Mouse (Mus musculus): ENCODE measurements around the gene Man1b1. TPM values are rescaled to one million over a fixed set of nuclear protein-coding genes. Genes with fewer than 3 reads are reported as not detected.
A peak's percentile ranks its signal among the peaks of the same experiment; 100 is the strongest.

The Man1b1 gene
- polyA plus RNA-seq, 1 experiment from 2014 or later: 65.8 TPM

GRCm38 (mm10) chr2:25290101-25290815 is 41.9 kb upstream of the Man1b1 start:
- H3K4me2 ChIP-seq (ENCODE audit: low read depth): no peak overlapping the region
- DNase-seq (ENCODE audit: low spot score) (no peak), ATAC-seq (ENCODE audit: insufficient read depth, low FRiP score, low TSS enrichment) (no peak)
- no peak overlapping the region for H3K27ac ChIP-seq (ENCODE audit: low read depth, low read length)
- WGBS: 2% methylated on average over 54 of the region's 54 CpGs
- peaks cover 59% of the 10 kb centered on the region for H3K27me3 ChIP-seq (ENCODE audit: control insufficient read depth, insufficient read depth, low read length)
- H3K36me3 ChIP-seq (ENCODE audit: control insufficient read depth, insufficient read depth, low read length): peaks cover 6% of the 10 kb centered on the region
- no peak overlapping the region for H3K9ac ChIP-seq (ENCODE audit: low read length)
- H3K4me3 ChIP-seq (ENCODE audit: low read depth, low read length): no peak overlapping the region; the same call in 1 of the 2 replicates
- no peaks in the 10 kb centered on the region for H3K9me3 ChIP-seq (ENCODE audit: control insufficient read depth, low read length)
- no peaks in the 10 kb centered on the region for H3K4me1 ChIP-seq (ENCODE audit: control insufficient read depth, insufficient read depth, low read length)

DNA sequence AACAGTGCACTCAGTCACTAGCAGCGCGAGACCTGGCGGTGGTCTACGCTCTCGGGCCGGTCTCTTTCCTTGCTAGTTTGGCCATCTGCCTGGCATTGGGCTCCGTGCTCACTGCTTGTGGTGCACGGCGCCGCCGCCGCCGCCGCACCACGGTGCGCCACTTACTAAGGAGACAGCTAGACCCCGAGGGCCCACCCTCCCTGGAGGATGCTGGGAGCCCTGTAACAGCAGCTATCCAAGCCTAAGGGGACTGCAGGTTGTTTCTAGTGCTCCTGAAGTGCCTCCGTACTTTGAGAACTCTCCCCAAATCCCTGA is 41.4 kb upstream of the Man1b1 start:
- no peaks in the 10 kb centered on the region for H3K4me1 ChIP-seq (ENCODE audit: control insufficient read depth, insufficient read depth, low read length)
- H3K9me3 ChIP-seq (ENCODE audit: control insufficient read depth, low read length): no peaks in the 10 kb centered on the region
- DNase-seq (ENCODE audit: low spot score) (no peak), ATAC-seq (ENCODE audit: insufficient read depth, low FRiP score, low TSS enrichment) (no peak)
- H3K9ac ChIP-seq (ENCODE audit: low read length): no peak overlapping the region
- 0% methylated on average over 18 of the region's 18 CpGs for WGBS
- no peak overlapping the region for H3K4me2 ChIP-seq (ENCODE audit: low read depth)
- peaks cover 63% of the 10 kb centered on the region for H3K27me3 ChIP-seq (ENCODE audit: control insufficient read depth, insufficient read depth, low read length)
- 0 out of 2 replicates have a peak, but pooled peaks cover 1% of the 10 kb centered on the region for H3K36me3 ChIP-seq (ENCODE audit: control insufficient read depth, insufficient read depth, low read length)
- no peak overlapping the region for H3K4me3 ChIP-seq (ENCODE audit: low read depth, low read length)
- no peak overlapping the region for H3K27ac ChIP-seq (ENCODE audit: low read depth, low read length)

DNA sequence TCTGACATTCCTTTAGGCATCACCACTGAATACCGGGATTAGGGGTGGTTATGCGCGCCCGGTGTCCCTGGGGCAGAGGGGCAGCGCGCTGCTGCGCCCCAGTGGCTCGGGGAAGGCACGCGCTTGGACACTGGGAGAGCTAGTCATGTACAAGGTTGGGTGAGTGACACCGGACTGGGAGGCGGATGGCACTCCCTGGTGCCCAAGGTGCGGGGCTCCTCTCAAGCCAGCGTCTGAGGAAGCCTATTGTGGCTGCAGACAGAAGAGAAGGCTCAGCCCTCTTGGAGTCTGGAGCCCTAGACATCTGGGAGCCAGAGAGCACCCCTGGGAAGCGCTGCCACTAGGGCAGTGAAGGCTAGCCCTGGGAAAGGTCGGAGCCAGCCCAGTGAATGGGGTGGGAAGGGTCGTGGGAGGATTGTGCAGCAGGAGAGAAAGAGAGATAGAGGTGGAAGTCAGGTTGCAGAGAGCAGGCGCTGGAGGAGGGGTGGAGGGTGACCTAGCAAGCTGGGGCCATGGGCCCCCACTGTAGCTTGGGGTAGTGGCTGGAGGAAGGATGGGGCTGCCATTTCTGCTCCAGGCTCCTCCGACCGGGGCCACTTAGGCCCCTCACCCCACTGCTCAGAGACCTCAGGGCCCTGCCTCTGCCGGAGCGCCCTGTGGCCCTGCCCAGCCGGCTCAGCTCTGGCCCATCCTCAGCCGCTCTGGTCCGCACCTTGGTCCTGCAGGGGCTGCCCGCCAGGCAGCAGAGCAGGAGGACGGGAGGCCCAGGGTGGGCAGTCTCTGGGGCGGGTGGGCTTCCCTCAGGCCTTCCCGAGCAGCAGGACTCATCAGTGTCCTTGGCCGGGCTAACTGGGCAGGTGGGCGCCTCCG is 40.7 kb upstream of the Man1b1 start:
- no peaks in the 10 kb centered on the region for H3K36me3 ChIP-seq (ENCODE audit: control insufficient read depth, insufficient read depth, low read length)
- no peaks in the 10 kb centered on the region for H3K4me1 ChIP-seq (ENCODE audit: control insufficient read depth, insufficient read depth, low read length)
- WGBS: 6% methylated on average over 31 of the region's 32 CpGs
- H3K9me3 ChIP-seq (ENCODE audit: control insufficient read depth, low read length): no peaks in the 10 kb centered on the region
- H3K9ac ChIP-seq (ENCODE audit: low read length): no peak overlapping the region
- H3K4me3 ChIP-seq (ENCODE audit: low read depth, low read length): peak overlapping the region; percentile 22; the same call in 1 of the 2 replicates
- ATAC-seq (ENCODE audit: insufficient read depth, low FRiP score, low TSS enrichment) (no peak), DNase-seq (ENCODE audit: low spot score) (no peak)
- H3K4me2 ChIP-seq (ENCODE audit: low read depth): no peak overlapping the region
- peaks cover 65% of the 10 kb centered on the region for H3K27me3 ChIP-seq (ENCODE audit: control insufficient read depth, insufficient read depth, low read length)
- H3K27ac ChIP-seq (ENCODE audit: low read depth, low read length): no peak overlapping the region

DNA sequence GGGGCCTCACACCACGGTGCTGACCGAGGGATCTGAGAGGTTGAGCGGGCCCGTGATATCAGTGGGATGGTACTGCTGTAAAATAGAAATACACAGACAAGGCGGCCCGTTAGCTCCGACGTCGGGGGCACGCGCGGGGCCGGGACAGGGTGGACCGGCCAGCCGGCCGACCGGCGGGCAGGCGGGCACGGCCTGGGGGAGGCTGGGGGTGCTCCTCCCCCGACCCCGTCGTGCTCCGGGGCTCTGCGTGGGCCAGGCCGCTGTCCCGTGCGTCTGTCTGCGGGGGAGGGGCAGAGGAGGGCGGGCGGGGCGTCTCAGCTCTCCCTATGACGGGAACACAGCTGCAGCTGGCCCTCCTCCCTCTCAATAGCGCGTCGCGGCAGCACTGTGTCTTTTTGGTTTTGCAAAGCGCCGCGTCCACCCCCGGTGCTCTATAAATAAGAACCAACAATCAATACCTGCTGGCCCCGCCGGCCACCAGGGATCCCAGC is 40.0 kb upstream of the Man1b1 start:
- Histone ChIP-seq H3K4me3 (ENCODE audit: low read depth, low read length) (peak overlapping the region; percentile 22), H3K4me1 (ENCODE audit: control insufficient read depth, insufficient read depth, low read length) (no peaks in the 10 kb centered on the region), H3K27me3 (ENCODE audit: control insufficient read depth, insufficient read depth, low read length) (peaks cover 65% of the 10 kb centered on the region), H3K36me3 (ENCODE audit: control insufficient read depth, insufficient read depth, low read length) (no peaks in the 10 kb centered on the region), H3K9ac (ENCODE audit: low read length) (no peak overlapping the region; the same call in 1 of the 2 replicates), H3K27ac (ENCODE audit: low read depth, low read length) (no peak overlapping the region), H3K9me3 (ENCODE audit: control insufficient read depth, low read length) (no peaks in the 10 kb centered on the region), H3K4me2 (ENCODE audit: low read depth) (peak overlapping the region; percentile 17)
- 5% methylated on average over 38 of the region's 43 CpGs for WGBS
- DNase-seq (ENCODE audit: low spot score) (peak; percentile 15), ATAC-seq (ENCODE audit: insufficient read depth, low FRiP score, low TSS enrichment) (no peak)

- 0% methylated on average over 1 of the region's 1 CpGs for WGBS
- H3K9me3 ChIP-seq (ENCODE audit: control insufficient read depth, low read length): no peaks in the 10 kb centered on the region
- H3K27ac ChIP-seq (ENCODE audit: low read depth, low read length): no peak overlapping the region
- H3K4me2 ChIP-seq (ENCODE audit: low read depth): no peak overlapping the region
- no peak overlapping the region for H3K9ac ChIP-seq (ENCODE audit: low read length)
- H3K4me3 ChIP-seq (ENCODE audit: low read depth, low read length): no peak overlapping the region
- DNase-seq (ENCODE audit: low spot score): peak; percentile 80
- peaks cover 62% of the 10 kb centered on the region for H3K27me3 ChIP-seq (ENCODE audit: control insufficient read depth, insufficient read depth, low read length)
- no peaks in the 10 kb centered on the region for H3K36me3 ChIP-seq (ENCODE audit: control insufficient read depth, insufficient read depth, low read length)
- H3K4me1 ChIP-seq (ENCODE audit: control insufficient read depth, insufficient read depth, low read length): no peaks in the 10 kb centered on the region
- no peak for ATAC-seq (ENCODE audit: insufficient read depth, low FRiP score, low TSS enrichment)
Observed at GRCm38 (mm10) chr2:25292856-25293255, 39.3 kb upstream of the Man1b1 start.

GRCm38 (mm10) chr2:25293706-25294105 is 38.4 kb upstream of the Man1b1 start:
- no peaks in the 10 kb centered on the region for H3K9me3 ChIP-seq (ENCODE audit: control insufficient read depth, low read length)
- no peak overlapping the region for H3K27ac ChIP-seq (ENCODE audit: low read depth, low read length)
- DNase-seq (ENCODE audit: low spot score) (no peak), ATAC-seq (ENCODE audit: insufficient read depth, low FRiP score, low TSS enrichment) (no peak)
- H3K4me2 ChIP-seq (ENCODE audit: low read depth): no peak overlapping the region
- peaks cover 53% of the 10 kb centered on the region for H3K27me3 ChIP-seq (ENCODE audit: control insufficient read depth, insufficient read depth, low read length)
- no peak overlapping the region for H3K9ac ChIP-seq (ENCODE audit: low read length)
- 67% methylated on average over 9 of the region's 9 CpGs for WGBS
- no peak overlapping the region for H3K4me3 ChIP-seq (ENCODE audit: low read depth, low read length)
- no peaks in the 10 kb centered on the region for H3K4me1 ChIP-seq (ENCODE audit: control insufficient read depth, insufficient read depth, low read length)
- H3K36me3 ChIP-seq (ENCODE audit: control insufficient read depth, insufficient read depth, low read length): no peaks in the 10 kb centered on the region

DNA sequence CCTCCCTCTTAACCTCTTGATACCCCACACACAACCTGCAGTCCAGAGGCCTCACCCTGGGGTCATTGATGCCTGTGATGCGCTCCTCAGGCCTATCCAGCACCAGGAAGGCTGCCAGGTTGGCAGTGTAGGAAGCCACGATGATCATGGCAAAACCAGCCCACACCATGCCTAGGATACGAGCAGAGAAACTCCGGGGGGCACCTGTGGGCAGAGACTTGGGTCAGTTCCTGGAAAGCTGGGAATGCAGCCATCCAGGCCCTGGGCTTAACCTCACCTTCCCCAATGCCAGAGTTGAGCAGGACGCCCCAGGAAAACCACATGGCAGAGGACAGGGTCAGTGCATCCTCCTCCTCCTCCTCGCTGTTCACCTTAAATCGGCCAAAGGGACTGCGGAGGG is 35.0 kb upstream of the Man1b1 start:
- no peak for ATAC-seq (ENCODE audit: insufficient read depth, low FRiP score, low TSS enrichment)
- WGBS: 88% methylated on average over 8 of the region's 8 CpGs
- no peaks in the 10 kb centered on the region for H3K4me1 ChIP-seq (ENCODE audit: control insufficient read depth, insufficient read depth, low read length)
- H3K27ac ChIP-seq (ENCODE audit: low read depth, low read length): no peak overlapping the region
- H3K4me2 ChIP-seq (ENCODE audit: low read depth): no peak overlapping the region
- H3K9ac ChIP-seq (ENCODE audit: low read length): no peak overlapping the region
- H3K27me3 ChIP-seq (ENCODE audit: control insufficient read depth, insufficient read depth, low read length): peaks cover 20% of the 10 kb centered on the region
- DNase-seq (ENCODE audit: low spot score): no peak
- no peaks in the 10 kb centered on the region for H3K9me3 ChIP-seq (ENCODE audit: control insufficient read depth, low read length)
- no peaks in the 10 kb centered on the region for H3K36me3 ChIP-seq (ENCODE audit: control insufficient read depth, insufficient read depth, low read length)
- H3K4me3 ChIP-seq (ENCODE audit: low read depth, low read length): no peak overlapping the region

DNA sequence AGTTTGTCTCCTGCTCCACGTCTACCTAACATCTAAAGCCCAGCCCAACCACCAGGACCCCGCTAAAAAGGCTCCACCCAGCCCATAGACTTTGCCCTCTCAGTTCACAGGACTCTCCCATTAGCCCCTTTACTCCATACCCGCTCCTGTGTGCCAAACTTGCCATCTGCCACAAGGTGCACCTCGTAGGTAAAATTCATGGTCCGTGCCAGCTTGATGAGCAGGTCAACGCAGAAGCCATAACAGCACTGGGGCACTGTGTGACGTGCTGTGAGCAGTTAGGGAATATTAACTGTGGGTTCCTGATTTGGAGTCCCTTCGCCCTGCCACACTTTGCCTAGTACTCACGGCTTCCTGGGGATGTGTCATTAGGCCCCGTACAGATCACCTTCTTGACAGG is 34.1 kb upstream of the Man1b1 start:
- H3K9ac ChIP-seq (ENCODE audit: low read length): no peak overlapping the region
- no peak overlapping the region for H3K27ac ChIP-seq (ENCODE audit: low read depth, low read length)
- no peaks in the 10 kb centered on the region for H3K9me3 ChIP-seq (ENCODE audit: control insufficient read depth, low read length)
- no peak overlapping the region for H3K4me3 ChIP-seq (ENCODE audit: low read depth, low read length)
- no peak for DNase-seq (ENCODE audit: low spot score)
- H3K36me3 ChIP-seq (ENCODE audit: control insufficient read depth, insufficient read depth, low read length): no peaks in the 10 kb centered on the region
- H3K4me1 ChIP-seq (ENCODE audit: control insufficient read depth, insufficient read depth, low read length): no peaks in the 10 kb centered on the region
- no peak overlapping the region for H3K4me2 ChIP-seq (ENCODE audit: low read depth)
- no peak for ATAC-seq (ENCODE audit: insufficient read depth, low FRiP score, low TSS enrichment)
- WGBS: 84% methylated on average over 10 of the region's 10 CpGs
- peaks cover 11% of the 10 kb centered on the region for H3K27me3 ChIP-seq (ENCODE audit: control insufficient read depth, insufficient read depth, low read length)

All from neural tube, embryonic 11.5 days (tissue).